Mouse (Mus musculus) gastrocnemius, adult 2 months (tissue): Measurements from ENCODE around the gene Mtg2. TPM values are rescaled to one million over a fixed set of nuclear protein-coding genes. Genes with fewer than 3 reads are reported as not detected.

Experiments used
- DNase-seq: peaks from one replicate; pipeline ENCODE4 v3.0.0; 2022
- H3K27ac ChIP-seq: fragments of 200-600 bp; 2 replicates; pipeline ENCODE4 v1.8.1; 2022; ENCODE audit warnings: mild to moderate bottlenecking
- H3K4me3 ChIP-seq: fragments of 200-600 bp; 2 replicates; pipeline ENCODE4 v1.8.1; 2022; ENCODE audit warnings: mild to moderate bottlenecking, moderate library complexity
- CTCF ChIP-seq: fragments of 200-600 bp; IDR thresholded peaks from 2 replicates; pipeline ENCODE4 v1.8.1; 2022; ENCODE audit warnings: antibody characterized with exemption, mild to moderate bottlenecking, moderate library complexity
- intact Hi-C: fragments of 180-260 bp; cut with DNase I; formaldehyde crosslinking; loops from one replicate; pipeline ENCODE4 v1.15.1; 2025
- total RNA-seq, 2 experiments: library from RNA; stranded (reverse); gene quantifications; 2 replicates each; pipeline ENCODE4 v1.2.3; 2021

Mtg2 gene
- total RNA-seq, 2 experiments from 2014 or later = 13.0 to 17.4 TPM

GRCm38 (mm10) chr2:180069770-180070480, 463 bp upstream of the Mtg2 start:
- no peak for TF ChIP-seq CTCF
- Histone ChIP-seq H3K4me3 (peak overlapping the region; percentile 92), H3K27ac (peak overlapping the region; percentile 97)
- no peak for DNase-seq
- intact Hi-C loops = loop anchor here (1.0 to 5.0 kb wide), 2 partner anchors 42 to 99 kb away; no protein-coding TSS in a partner anchor

GRCm38 (mm10) chr2:180071671-180072070, 1.3 kb downstream of the Mtg2 start:
- H3K27ac ChIP-seq = no peak overlapping the region
- H3K4me3 ChIP-seq = no peak overlapping the region
- no peak for TF ChIP-seq CTCF

GRCm38 (mm10) chr2:180072886-180073285, 2.5 kb downstream of the Mtg2 start:
- Histone ChIP-seq H3K4me3 (no peak overlapping the region), H3K27ac (no peak overlapping the region)
- TF ChIP-seq CTCF = no peak
- intact Hi-C loops = loop anchor here (5.0 kb wide), 1 partner anchor 39 kb away; no protein-coding TSS in a partner anchor
- no peak for DNase-seq

More at GRCm38 (mm10) chr2:180071671-180072070, 1.3 kb downstream of the Mtg2 start:
- no peak for DNase-seq
- intact Hi-C loops = loop anchor here (5.0 kb wide), 1 partner anchor 41 kb away; no protein-coding TSS in a partner anchor

GRCm38 (mm10) chr2:180077622-180078021, 7.2 kb downstream of the Mtg2 start:
- intact Hi-C loops = no loop called here
- TF ChIP-seq CTCF = no peak
- H3K4me3 ChIP-seq = no peak overlapping the region
- no peak overlapping the region for H3K27ac ChIP-seq
- DNase-seq = no peak

- Histone ChIP-seq H3K27ac (no peak overlapping the region), H3K4me3 (no peak overlapping the region)
- DNase-seq = no peak
- no peak for TF ChIP-seq CTCF
- intact Hi-C loops = no loop called here
Observed at GRCm38 (mm10) chr2:180080680-180081079, 10.3 kb downstream of the Mtg2 start.

- H3K27ac ChIP-seq = no peak overlapping the region
- DNase-seq = no peak
- TF ChIP-seq CTCF = no peak
- intact Hi-C loops = no loop called here
- H3K4me3 ChIP-seq = no peak overlapping the region
Observed at GRCm38 (mm10) chr2:180083063-180083462, 12.7 kb downstream of the Mtg2 start.

- no peak for TF ChIP-seq CTCF
- no peak overlapping the region for H3K27ac ChIP-seq
- DNase-seq = no peak
- intact Hi-C loops = no loop called here
- no peak overlapping the region for H3K4me3 ChIP-seq
Observed at GRCm38 (mm10) chr2:180084565-180084964, 14.2 kb downstream of the Mtg2 start.

- Histone ChIP-seq H3K27ac (no peak overlapping the region), H3K4me3 (no peak overlapping the region)
- no peak for TF ChIP-seq CTCF
- intact Hi-C loops = no loop called here
- no peak for DNase-seq
Observed at GRCm38 (mm10) chr2:180085926-180086636, 15.7 kb downstream of the Mtg2 start.

GRCm38 (mm10) chr2:180086637-180087027, 16.2 kb downstream of the Mtg2 start:
- DNase-seq = no peak
- TF ChIP-seq CTCF = no peak
- intact Hi-C loops = no loop called here
- Histone ChIP-seq H3K4me3 (no peak overlapping the region), H3K27ac (no peak overlapping the region)

- intact Hi-C loops = no loop called here
- TF ChIP-seq CTCF = peak; percentile 34; the same call in 1 of the 2 replicates
- H3K27ac ChIP-seq = no peak overlapping the region
Observed at GRCm38 (mm10) chr2:180087472-180087871, 17.1 kb downstream of the Mtg2 start.

GRCm38 (mm10) chr2:180090285-180090684, 19.9 kb downstream of the Mtg2 start:
- H3K4me3 ChIP-seq = no peak overlapping the region
- peak; percentile 50 for DNase-seq
- TF ChIP-seq CTCF = no peak
- intact Hi-C loops = no loop called here
- no peak overlapping the region for H3K27ac ChIP-seq

More at GRCm38 (mm10) chr2:180087472-180087871, 17.1 kb downstream of the Mtg2 start:
- DNase-seq = no peak
- no peak overlapping the region for H3K4me3 ChIP-seq

- Histone ChIP-seq H3K27ac (no peak overlapping the region), H3K4me3 (no peak overlapping the region)
- no peak for DNase-seq
- intact Hi-C loops = no loop called here
- no peak for TF ChIP-seq CTCF
Observed at GRCm38 (mm10) chr2:180095711-180096110, 25.3 kb downstream of the Mtg2 start.

GRCm38 (mm10) chr2:180097585-180097984, 27.2 kb downstream of the Mtg2 start:
- H3K4me3 ChIP-seq = no peak overlapping the region
- H3K27ac ChIP-seq = no peak overlapping the region
- DNase-seq = no peak
- intact Hi-C loops = no loop called here
- TF ChIP-seq CTCF = no peak
